ENCODE assay signal across 18 mouse cellular contexts in genomic region chr4:143001486-143001885, GRCm38 (mm10).
"Had no signal": no experiment of that assay in that cellular context is flagged by ENCODE, and none has a peak within 500 bp of the region (broad histone marks: within the 10 kb centered on the region; RNA-seq: fewer than 3 reads in every experiment).

No protein-coding gene starts in this region.

- H3K27me3 ChIP-seq: midbrain, embryonic 12.5 days; neural tube, embryonic 13.5 days had no signal

- H3K27ac ChIP-seq: midbrain, embryonic 10.5 days; midbrain, embryonic 12.5 days; neural tube, embryonic 13.5 days; neural tube, embryonic 15.5 days had no signal

- DNase-seq: lung, adult 18-20 months; lung, embryonic 14.5 days; lung, postnatal 10 days; lung, postnatal 4 days; midbrain, embryonic 14.5 days; right cerebral cortex, adult 18-20 months; right cerebral cortex, postnatal 25 days; right cerebral cortex, postnatal 4 days; spleen, adult 18-20 months; thymus, adult 18-20 months; thymus, postnatal 25 days; thymus, postnatal 4 days had no signal

- ATAC-seq: midbrain, embryonic 16.5 days had no signal

- H3K9me3 ChIP-seq: midbrain, embryonic 10.5 days; midbrain, embryonic 12.5 days; neural tube, embryonic 13.5 days; neural tube, embryonic 15.5 days had no signal

- H3K36me3 ChIP-seq: midbrain, embryonic 10.5 days; midbrain, embryonic 12.5 days; neural tube, embryonic 13.5 days; neural tube, embryonic 15.5 days had no signal

- H3K4me1 ChIP-seq: midbrain, embryonic 12.5 days had no signal

- H3K4me3 ChIP-seq: midbrain, embryonic 10.5 days; midbrain, embryonic 12.5 days; myocyte; neural tube, embryonic 13.5 days; neural tube, embryonic 15.5 days had no signal

- H3K4me2 ChIP-seq: lung, embryonic 14.5 days; midbrain, embryonic 12.5 days; neural tube, embryonic 13.5 days; neural tube, embryonic 15.5 days had no signal

- H3K9ac ChIP-seq: lung, embryonic 14.5 days; midbrain, embryonic 12.5 days; neural tube, embryonic 13.5 days; neural tube, embryonic 15.5 days had no signal
